Mouse (Mus musculus) duodenum, adult 2 months (tissue): ENCODE measurements around the gene Wls. TPM values are rescaled to one million over a fixed set of nuclear protein-coding genes. Genes with fewer than 3 reads are reported as not detected.

Experiments
- polyA plus RNA-seq: library from polyadenylated mRNA; depleted of rRNA; stranded (reverse); fragments of >200 nt; gene quantifications from 2 replicates; pipeline ENCODE4 v1.2.3, GENCODE M21; 2012; ENCODE audit warnings: low replicate concordance; rRNA removed

Gene Wls
- 1.0 and 2.3 TPM in 2 replicates for polyA plus RNA-seq

GRCm38 (mm10) chr3:159839481-159839880 lies at the start of gene Wls:
TSS of gene Wls (plus strand) at chr3:159839672.

Other genes with a start within 250 kb of the Wls start
- not detected in 2 replicates for gene Rpe65, start 240.5 kb upstream of the Wls start, polyA plus RNA-seq